Mouse (Mus musculus): ENCODE measurements around the gene Dck.

Dck gene

DNA sequence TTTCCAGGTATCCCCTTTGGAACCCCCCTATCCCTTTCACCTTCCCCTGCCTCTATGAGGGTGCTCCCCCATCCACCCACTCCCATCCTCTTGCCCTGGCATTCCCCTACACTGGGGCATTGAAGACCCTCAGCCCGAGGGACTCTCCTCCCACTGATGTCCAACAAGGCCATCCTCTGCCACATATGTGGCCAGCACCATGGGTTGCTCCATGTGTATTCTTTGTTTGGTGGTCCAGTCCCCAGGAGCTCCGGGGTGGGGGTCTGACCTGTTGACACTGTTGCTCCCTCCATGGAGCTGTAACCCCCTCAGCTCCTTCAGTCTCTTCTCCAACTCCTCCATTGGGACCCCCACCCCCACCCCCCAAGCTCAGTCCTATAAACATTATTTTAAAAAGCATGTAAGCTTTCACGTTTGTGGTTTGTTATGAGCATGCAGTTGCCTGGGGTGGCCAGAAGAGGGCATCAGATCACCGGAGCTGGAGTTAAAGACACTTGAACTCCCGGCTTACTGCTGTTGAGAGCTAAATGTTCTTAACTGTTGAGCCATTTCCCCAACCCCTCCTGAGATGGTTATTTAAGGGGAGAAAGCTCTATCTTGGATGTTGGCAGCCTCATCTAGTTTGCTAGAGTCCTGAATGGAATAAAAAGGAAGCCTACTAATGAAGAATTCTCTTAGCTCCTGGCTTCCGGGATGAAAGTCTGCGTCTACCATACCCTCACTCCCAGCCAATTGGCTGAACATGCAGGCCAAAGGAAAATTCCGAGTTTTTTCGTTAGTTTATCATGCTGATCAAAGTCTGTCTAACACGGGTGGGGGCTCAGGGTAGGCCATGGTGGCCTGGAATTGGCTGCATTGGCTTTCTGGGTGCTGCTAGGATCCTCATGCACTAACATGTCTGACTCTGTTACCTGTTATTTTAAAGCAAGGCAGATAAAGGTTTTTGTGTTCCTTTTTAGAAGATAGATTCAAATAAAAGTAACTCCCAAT lies 26.8 kb downstream of the Dck start:
- DNase-seq (ENCODE audit: low spot score), result no peak

DNA sequence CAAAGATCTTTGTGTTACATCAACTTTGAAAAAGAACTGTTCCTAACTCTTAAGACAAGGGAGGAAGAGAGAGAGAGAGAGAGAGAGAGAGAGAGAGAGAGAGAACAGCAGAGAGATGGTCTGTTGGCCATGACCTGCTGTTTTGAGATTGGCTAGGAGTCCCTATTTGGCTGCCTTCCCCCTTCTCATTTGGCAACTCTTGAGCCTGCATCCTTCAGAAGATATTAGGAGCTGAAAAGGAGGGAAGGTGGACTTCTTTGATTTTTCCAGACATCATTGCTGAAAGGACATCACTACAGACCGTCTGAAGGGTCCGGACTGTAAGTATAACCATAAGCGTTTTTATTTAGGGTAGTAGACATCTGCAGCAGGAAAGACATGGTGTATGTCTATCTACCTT lies 28.9 kb downstream of the Dck start:
- DNase-seq (ENCODE audit: low spot score), result no peak

DNA sequence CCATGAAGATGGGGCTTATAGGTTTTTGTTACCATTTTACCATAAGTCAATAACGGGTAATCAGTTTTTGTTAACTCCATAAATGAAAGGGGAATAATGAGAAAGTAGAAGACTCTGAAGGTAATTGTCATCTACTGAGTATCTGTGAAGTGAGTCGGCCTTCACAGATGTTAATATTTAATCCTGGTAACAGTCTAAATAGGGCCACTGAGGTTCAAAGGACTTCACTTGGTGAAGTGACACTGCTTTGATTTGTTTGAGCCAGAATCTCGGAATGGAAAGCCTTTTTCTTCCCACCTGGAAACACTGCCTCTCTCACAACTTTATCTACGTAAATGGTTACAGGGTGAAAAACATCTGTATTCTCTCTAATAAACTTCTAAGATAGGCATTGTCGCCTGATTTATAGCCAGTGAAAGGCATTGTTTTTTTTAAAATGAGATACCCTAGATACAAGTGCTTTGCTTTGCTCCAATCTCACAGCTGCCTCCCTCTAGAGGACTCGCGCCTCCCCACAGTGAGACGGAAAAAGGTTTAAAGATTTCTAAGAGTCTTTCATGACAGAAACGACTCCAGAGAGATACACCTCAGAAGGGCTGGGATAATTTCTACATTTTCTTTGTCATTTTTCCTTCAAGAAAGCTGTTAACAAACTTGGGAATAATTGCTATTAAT lies 31.3 kb downstream of the Dck start:
- DNase-seq (ENCODE audit: low spot score), result no peak

DNA sequence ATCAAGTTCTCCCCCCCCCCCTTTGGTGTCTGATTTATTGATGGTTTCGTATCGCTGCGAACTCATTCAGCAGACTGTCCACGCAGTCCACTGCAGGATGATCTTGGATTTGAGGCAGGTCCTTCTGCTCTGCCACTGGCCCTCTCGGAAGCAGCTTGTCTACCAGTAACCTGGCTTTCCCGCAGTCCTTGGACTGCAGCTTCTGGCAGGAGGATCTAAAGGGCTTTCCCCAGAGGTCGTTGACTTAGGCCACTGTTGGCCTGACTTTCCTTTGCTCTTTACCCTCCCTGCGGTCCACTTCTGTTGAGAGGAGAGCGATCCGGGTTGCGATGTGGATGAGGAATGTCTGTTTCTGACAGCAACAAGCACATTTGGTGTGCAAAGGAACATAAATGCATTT lies 31.8 kb downstream of the Dck start:
- no peak for DNase-seq (ENCODE audit: low spot score)

DNA sequence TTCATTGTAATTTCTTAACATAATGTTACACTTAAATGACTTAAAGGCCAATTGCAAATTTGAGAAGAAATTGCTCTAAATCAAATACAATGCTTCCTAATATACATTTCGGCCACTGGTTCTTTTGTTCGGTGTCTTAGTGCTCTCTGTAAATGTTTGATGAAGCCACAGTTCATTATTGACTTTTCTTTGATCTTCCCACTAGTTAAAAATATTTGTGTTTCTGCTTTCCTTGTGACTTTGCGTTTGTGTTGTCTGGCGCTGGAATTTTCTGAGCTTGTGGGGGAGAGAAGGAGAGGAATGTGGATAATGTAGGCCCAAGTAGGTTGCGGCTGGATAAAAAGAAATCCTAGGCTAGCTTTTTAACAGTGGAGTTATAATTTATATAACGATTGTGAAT lies 32.3 kb downstream of the Dck start:
- DNase-seq (ENCODE audit: low spot score), result no peak

DNA sequence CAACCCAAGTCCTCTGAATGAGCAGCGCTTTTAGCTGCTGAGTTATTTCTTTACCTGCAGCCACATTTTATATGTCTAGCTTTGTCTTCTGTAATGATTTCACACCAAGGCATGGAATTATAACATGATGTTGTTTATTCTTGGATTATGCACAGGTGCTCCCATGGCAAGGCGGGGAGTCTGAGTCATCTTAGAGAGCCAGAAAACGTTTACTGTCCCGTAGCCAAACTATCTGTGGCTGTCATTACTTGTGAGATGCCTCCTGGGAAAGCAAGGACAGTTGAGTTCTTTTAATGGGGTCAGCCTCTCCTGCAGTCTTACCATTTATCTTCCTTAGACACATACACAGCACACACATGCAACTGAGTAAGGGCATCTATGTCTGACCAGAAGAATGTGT lies 40.8 kb downstream of the Dck start:
- no peak for DNase-seq (ENCODE audit: low spot score)

DNA sequence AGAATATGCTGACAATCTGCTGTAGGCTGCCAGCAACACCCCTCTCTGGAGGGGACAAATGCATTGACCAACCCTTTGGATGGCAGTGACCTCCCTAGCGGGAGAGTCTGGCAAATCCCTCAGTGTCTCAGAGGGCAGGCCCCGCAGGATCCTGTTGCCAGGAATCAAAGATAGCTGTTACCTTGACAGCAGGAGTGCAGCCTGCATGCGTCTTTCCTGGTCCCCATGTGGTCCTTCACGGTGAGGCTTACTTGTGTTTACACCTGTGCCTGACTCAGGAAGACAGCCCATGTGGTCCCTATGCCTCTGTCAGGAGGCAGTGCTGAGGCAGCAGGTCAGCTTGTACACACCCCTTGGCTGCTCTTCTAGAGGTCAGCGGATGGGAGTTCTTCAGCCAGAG lies 41.5 kb downstream of the Dck start:
- DNase-seq (ENCODE audit: low spot score), result no peak

DNA sequence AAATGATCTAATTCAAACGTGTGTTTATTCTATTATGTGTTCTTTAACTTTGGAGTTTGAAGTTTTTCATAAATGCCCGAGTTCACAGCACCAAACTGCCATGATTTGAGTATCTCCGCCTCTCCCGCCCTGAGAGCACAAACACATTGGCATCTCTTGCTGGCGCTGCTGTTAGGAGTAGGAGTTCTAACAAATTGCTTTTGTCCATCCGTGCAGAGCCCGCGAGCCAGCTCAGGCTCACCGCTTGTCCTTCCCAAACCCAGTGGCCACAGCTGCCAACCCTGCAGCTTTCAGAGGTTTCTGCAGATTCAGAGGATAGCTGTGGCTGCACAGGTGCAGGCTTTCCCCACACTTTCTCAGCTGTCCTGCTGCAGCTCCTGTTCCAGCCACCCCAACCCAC lies 42.5 kb downstream of the Dck start:
- no peak for DNase-seq (ENCODE audit: low spot score)

DNA sequence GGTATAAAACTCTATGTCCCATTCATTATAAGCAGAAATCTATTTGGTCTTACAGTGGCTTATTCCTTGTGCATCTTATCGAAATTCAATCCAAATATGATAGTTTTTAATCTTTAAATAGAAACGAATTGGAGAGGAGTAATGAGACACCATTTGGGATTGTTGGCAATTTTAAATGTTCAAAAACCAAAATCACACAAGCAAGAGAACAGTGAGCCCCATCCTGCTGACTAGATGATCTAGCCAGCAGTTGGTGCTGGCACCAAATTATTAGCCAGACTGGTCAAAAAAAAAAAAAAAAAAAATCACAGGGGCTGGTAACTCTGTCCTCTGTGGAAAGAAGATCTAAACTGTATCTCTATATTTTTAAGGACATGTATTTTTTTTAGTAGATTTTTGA lies 48.4 kb downstream of the Dck start:
- DNase-seq (ENCODE audit: low spot score), result no peak

DNA sequence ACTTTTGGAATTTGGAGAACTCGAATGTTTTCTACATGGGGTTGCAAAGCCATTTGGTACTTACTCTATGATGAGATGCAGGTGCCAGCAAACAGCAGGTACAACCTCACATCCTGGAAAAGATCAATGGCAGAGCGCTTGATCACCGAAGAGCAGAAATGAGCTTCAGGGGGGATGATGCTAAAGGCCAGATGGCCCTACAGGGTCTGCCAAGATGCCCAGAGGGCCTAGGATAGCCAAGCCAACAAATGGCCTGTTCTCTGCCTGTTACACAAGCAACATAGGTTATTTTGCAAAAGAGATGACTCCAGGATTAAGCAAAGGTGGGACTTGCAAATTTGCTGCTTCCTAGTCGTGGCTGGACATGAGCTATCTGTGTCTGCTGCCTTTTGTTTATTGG lies 49.8 kb downstream of the Dck start:
- DNase-seq (ENCODE audit: low spot score), result no peak

DNA sequence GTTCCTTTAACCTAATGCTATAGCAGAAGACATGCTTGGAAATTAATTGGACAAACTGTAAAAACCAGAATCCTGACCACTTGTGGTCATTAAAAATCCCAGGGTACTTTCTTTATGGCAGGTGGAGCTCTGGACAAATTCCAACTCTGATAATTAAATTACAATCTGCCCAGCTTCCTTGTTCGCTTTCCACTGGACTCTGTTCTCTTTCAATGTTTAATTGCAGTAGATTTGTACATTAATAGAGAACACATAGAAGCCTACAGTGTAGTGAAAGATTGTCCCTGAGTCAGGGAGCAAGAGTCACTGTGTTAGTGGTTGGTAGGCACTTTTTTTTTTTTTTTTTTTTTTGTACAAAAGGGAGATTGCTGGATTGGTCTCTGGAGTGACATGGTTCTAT lies 56.7 kb downstream of the Dck start:
- no peak for DNase-seq (ENCODE audit: low spot score)

DNA sequence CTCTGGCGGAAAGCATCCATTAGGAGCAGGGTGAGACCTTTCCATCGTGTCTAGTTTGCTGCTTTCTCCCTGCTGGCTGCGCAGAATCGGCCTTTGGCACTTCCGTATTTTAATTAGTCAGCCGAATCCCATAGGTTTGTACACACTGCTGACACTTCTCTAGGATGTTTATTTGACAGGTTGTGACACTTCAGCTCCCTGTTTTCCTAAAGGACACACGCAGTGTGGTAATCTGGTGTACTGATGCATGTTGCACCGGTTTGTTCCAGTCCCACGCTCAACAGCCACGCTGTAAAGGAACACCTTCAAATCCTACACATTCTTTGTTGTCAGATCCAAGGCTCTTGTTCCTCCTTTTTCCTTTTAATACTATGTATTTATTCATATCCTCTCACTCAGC lies 60.0 kb downstream of the Dck start:
- DNase-seq (ENCODE audit: low spot score), result no peak

DNA sequence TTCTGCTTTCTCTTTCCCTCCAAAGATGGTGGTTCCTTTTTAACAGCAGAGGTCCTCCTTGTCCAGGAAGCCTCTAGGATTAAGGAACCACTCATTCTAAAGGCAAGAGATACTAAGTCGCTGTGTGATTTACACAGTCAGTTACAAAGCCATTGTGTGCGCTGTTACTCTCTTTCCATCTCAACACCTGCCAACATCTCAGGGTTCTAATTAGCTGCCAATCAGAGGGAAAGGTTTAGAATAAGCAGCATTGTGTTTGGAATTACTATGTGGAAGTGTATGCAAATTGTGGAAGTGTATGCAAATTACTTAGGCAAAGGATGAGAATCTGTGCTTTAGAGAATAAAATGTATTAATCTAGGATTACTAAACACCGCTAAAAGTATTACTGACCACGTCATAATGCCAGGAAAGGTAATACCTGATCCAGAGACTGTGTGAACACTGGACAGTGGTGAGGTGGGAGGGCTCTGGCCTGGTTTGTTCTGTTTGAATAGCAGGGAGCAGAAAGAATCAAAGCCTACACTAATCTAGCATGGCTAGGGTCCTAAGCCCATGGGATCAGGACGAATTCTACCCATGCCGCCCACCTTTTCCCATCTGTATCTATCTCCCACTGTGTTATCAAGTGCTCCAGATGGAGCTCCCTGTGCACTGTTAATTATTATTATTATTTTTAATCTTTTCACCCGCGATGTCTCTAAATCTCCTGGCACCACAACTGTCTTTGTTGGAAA lies 65.2 kb downstream of the Dck start:
- no peak for DNase-seq (ENCODE audit: low spot score)

DNA sequence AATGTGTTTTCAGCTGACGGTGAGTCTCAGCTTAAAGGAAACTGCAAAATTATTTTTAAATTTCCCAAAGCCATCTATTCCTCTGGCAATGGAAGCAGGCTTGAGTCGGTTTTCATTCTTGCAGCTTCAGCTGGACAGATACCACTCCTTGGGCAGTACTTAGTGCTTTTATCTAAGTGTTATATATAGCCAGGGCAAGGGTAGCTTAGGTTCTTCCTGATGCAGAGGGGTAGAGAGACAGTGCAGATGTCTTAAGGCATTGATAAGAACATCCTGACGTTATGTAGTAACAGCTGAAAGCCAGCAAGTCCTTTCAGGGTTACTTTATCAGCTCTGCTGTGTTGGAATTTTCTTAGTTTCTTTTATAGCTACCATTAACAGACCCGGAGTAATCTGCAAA lies 66.1 kb downstream of the Dck start:
- DNase-seq (ENCODE audit: low spot score), result no peak

DNA sequence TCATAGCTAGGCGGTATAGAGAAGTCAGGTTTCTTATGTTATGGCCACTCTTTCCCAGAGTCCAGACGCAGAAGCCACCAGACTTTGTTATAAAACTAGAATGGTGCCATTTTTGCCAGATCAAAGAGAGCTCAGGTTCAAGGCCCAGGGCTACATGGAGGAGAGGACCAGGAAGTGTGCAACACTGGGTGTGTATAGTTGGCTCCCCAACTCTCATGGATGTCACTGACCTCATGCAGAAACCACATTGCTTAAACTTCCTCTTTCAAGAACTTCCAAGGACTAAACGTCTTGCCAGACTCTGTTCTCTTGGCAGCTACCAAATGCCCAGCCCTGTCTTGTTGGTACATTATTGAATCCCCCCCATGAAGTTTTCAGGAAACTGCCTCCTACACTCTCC lies 67.1 kb downstream of the Dck start:
- no peak for DNase-seq (ENCODE audit: low spot score)
